Mouse (Mus musculus) kidney, adult 2 months (tissue): ENCODE results near the gene Cped1.

Experiments
- CTCF ChIP-seq: fragments of 200-500 bp; conservative IDR thresholded peaks from 2 replicates; pipeline ENCODE4 v1.5.1; 2011; ENCODE audit warnings: low read depth, mild to moderate bottlenecking, control low read depth, low read length, moderate library complexity, mixed read lengths; ENCODE audit not compliant: insufficient read depth, insufficient read length
- POLR2A ChIP-seq: fragments of 200-500 bp; IDR thresholded peaks from one replicate; pipeline ENCODE4 v1.6.1; 2011; ENCODE audit warnings: low read depth, low read length, control low read depth

DNA sequence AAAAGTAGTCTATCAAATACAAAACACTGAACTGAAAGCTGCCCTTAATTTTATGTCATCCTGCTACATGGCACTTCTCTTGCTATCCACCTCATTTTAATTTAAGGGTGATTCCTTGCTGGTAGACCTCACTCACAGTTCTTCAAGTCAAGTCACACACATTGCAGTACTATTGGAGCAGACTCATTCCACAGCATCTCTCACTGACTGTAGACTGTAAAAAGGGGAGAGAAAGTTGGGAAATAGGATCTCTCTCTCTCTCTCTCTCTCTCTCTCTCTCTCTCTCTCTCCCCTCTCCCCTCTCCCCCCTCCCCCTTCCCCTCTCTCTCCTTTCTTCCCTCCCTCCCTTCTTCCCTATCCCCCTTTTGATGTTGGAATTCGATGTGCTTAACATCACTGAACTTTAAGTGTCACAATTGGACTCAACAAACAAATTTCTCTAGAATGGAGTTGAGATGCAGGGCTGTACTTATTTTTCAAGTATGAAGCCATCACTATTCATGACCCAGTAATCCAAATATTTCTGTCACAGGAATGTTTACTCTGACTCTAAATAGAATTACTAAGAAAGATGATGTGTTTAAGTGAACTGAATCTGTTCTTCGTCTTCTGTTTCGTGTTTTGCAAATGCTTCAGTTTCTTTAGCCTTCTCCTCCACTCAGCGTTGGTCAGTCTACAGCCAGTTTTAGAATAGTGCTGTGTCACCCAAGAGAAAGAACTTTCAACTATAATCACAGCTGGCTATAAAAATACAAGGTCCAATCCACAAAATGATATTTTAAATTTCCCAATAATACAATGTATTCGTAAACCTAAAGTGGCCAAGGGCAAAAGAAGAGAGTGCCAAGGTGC, 88.7 kb downstream of the Cped1 start:
- no peak for TF ChIP-seq POLR2A
- TF ChIP-seq CTCF = no peak
